Mouse (Mus musculus): Measurements from ENCODE around the gene Rapgef1. TPM values are rescaled to one million over a fixed set of nuclear protein-coding genes. Genes with fewer than 3 reads are reported as not detected.
"Not testable (repeated sequence)": the region's sequence is repeated elsewhere in the genome, so short reads cannot be mapped to it uniquely, and the experiment has no call there.

Rapgef1 gene
- total RNA-seq, 1 experiment from 2014 or later: 57.3 TPM

GRCm38 (mm10) chr2:29623247-29624090 is 3.9 kb downstream of the Rapgef1 start:
- DNase-seq: no peak

DNA sequence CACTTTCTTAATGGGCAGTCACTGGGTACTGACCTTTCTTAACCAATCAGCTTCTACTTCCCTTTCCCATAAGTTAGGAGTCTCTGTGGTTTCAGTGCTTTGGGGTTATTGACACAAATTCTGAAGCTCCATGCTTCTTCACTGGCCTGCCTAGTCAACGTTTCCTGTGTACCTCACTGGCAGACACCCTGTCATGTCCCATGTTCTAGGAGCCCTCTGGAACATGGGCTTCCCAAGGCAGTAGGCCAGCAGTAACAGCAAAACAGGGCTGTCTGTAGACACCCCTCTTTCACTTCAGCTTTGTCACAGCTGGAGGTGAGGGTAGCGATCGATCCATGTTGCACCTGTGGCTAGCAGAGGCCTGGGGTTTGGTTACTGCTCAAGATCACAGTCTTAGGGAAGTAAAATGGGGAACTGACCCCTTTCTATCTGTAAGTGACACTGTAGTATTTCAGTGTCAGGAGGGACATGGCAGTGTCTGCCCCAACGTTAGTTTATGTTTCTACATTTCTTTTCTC is 4.6 kb downstream of the Rapgef1 start:
- no peak for DNase-seq

DNA sequence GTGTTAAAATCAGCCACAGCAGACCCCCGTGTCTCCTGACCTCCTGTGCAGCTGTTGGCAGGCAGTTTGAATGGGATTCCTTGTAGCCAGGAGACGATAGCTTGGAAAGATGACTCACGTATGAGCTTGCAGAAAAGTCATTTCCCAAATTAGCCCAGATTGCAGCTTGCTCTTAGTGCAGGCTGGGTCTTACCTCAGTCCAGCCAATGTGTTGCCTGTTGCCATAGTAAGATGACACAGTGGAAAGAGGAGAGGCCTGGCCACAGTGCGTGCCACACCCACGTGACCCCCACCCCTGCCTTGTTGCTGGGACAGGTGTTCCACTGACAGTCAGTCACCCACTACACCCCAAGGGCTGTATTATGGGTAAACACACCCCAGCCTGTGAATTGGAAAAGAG is 5.2 kb downstream of the Rapgef1 start:
- peak; percentile 72 for DNase-seq

DNA sequence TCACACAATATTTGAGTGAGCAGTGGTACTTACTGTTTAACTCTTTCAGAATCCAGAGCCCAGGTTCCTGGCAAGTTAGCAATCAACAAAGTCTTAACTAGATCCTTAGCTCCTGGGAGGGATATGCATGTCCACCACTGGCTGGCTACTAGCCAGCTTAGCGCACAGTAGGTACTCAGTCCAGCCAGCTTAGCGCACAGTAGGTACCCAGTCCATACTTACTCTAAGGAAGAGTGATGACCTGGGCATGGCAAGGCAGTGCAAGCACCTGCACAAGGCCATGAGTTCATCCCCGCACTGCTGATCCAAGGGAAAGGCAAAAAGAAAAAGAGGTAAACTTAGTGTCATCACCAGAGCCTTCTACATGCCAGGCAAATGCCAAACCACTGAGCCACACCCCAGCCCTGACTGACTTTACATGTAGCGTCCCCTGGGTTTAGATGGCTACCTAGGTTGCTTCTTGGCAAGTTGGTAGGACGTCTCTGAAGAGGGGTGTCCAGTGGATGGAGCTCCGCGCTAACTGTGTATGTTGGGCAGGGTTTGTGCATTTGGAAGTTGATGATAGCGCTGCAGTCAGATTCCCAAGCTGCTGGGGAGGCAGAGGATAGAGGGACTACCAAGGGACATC is 6.2 kb downstream of the Rapgef1 start:
- DNase-seq: no peak

- DNase-seq: no peak
These were observed 7.8 kb downstream of the Rapgef1 start for GRCm38 (mm10) chr2:29627337-29627736.

GRCm38 (mm10) chr2:29628186-29628585 is 8.7 kb downstream of the Rapgef1 start:
- DNase-seq: no peak

- no peak for DNase-seq
These were observed 9.3 kb downstream of the Rapgef1 start for GRCm38 (mm10) chr2:29628763-29629181.

DNA sequence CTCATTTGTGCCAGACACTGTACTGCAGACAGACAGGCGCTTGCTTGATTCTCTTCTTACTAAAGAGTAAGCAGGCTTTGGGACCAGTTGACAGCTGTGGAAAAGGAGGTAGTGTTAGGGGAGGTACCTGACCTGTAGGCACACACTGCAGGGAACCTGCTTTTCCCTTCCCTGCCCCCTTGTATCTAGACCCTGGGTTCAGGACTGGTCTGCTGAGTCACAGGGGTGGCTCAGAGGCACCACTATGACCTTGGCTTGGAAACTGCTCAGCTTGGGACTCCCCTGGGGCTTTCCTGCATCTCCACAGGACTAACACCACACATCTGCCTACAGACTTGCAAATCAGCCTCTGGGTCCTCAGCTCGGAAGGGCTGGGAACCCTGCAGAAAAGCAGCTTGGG is 9.8 kb downstream of the Rapgef1 start:
- peak; percentile 64 for DNase-seq

- DNase-seq: no peak
These were observed 10.7 kb downstream of the Rapgef1 start for GRCm38 (mm10) chr2:29630141-29630771.

DNA sequence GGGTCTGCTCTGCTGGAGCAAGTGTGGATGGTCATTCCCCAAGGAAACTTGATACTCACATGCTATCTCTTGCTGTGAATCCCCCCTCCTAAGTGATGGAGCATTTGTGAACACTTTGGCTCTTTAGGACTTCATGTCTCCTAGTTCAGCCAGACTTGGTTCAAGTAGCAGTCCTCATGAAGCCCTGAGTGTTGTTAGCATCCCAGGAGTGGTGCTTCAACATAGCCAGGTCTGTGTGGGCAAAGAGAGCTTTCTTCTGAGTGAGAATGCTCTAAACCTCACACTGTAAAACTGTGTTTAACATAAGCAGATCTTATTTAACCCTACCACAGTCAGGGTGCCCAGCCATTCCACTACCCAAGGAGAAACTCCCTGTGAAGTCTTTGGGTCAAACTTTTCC is 11.5 kb downstream of the Rapgef1 start:
- DNase-seq: no peak

- not testable (repeated sequence) for DNase-seq
These were observed 12.1 kb downstream of the Rapgef1 start for GRCm38 (mm10) chr2:29631564-29632167.

- no peak for DNase-seq
These were observed 12.7 kb downstream of the Rapgef1 start for GRCm38 (mm10) chr2:29632168-29632662.

GRCm38 (mm10) chr2:29633101-29633554 is 13.6 kb downstream of the Rapgef1 start:
- peak; percentile 94 for DNase-seq

DNA sequence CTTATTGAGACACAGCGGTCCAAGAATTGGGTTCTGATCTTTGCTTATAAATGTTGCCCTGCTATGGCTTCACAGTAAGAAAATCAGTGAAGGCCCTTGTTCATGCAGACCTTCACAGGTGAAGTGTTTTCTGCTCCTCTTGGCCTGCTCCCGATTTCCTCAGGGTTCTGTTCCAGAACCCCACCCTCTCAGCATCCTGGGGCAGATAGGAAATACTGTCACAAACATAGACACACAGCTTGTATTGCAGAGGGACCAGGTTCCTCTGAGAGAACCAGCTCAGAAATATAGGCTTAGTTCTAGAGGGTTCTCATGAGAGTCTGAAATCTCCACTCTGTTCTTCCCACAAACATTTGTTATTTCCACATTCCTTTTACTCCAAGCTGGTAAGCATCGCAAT is 14.3 kb downstream of the Rapgef1 start:
- DNase-seq: no peak

- DNase-seq: no peak
These were observed 15.0 kb downstream of the Rapgef1 start for GRCm38 (mm10) chr2:29634541-29634940.

DNA sequence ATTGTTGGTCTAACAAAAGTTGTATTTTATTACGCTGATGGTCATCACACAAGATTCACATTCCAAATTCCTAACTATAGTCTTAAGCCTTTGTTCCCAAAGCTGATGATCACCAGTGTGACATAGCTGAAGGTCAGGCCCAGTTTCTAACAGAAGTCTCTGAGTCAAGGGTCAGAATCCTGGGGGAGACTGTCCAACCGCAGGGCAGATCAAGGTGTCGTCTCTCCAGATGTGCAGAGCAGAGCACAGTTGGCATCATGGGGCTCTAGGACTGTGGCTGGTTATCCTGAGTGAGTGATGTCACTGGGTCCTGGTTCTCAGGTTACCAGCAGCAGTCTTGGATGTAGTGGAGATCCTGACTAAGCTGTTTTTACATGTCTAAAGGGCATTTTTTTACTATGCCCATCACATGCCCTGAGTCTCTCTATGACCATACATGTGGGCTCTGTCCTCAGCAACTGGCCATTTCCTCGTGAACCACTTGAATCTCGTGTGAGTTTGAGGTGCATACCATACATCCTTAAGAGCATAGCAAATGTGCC is 16.5 kb downstream of the Rapgef1 start:
- no peak for DNase-seq

DNA sequence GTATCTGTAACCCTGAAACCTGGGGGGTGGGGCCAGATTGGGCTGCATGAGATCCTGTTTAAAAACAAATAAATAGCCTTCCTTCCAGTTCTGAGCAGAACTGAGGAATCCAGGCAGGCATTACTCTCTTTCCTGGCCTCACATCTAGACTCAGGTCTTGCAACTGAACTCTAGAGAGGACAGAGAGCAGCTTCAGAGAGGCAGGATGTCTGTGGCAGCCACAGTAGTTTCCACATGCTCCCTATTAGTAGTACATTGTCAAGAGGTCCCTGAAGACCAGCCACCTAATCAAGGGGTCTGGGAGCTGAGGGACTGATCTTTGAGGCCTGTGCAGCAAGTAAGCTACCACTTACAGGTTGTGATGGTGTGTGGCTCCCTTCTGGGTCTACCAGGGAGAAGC is 18.0 kb downstream of the Rapgef1 start:
- DNase-seq: no peak

- no peak for DNase-seq
These were observed 19.9 kb downstream of the Rapgef1 start for GRCm38 (mm10) chr2:29639377-29639776.

DNA sequence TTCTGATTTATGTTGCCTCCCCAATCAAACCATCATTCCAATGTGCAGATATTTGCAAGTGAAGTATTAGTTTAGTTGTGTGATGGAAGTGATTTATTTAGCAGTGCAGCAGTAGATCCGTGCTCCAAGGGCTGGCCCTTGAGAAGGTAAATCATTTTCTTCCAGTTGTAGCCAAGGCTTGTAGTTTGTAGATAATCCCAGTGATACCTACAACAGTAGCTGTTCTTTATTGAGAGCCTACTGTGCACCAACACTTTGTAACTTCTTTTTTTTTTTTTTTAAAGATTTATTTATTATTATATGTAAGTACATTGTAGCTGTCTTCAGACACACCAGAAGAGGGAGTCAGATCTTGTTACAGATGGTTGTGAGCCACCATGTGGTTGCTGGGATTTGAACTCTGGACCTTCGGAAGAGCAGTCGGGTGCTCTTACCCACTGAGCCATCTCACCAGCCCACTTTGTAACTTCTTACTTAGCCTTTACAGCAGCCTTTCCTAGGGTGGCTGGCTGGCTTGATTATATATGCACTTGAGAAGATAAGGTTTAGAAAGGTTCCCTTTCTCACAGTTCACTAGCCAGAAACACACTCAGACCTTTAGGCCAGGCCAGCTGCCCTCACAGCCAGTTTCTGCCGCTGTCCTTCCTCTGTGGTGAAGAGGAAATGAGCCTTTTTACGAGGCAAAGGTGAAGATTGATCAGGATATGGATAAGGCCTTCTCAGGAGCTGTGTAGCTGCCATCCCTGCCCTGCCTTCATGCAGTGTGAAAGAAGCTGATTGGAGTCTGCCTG is 20.6 kb downstream of the Rapgef1 start:
- DNase-seq: no peak

- no peak for DNase-seq
These were observed 22.2 kb downstream of the Rapgef1 start for GRCm38 (mm10) chr2:29641707-29642106.

GRCm38 (mm10) chr2:29643418-29643817 is 23.9 kb downstream of the Rapgef1 start:
- no peak for DNase-seq

All from adrenal gland, postnatal 14 days (tissue).